Mouse (Mus musculus) cerebellum, adult 9-10 months (tissue): ENCODE results near the gene Chrm4.

Experiments
- DNase-seq: peaks from one replicate; pipeline ENCODE4 v3.0.0; 2022

Gene Chrm4

DNA sequence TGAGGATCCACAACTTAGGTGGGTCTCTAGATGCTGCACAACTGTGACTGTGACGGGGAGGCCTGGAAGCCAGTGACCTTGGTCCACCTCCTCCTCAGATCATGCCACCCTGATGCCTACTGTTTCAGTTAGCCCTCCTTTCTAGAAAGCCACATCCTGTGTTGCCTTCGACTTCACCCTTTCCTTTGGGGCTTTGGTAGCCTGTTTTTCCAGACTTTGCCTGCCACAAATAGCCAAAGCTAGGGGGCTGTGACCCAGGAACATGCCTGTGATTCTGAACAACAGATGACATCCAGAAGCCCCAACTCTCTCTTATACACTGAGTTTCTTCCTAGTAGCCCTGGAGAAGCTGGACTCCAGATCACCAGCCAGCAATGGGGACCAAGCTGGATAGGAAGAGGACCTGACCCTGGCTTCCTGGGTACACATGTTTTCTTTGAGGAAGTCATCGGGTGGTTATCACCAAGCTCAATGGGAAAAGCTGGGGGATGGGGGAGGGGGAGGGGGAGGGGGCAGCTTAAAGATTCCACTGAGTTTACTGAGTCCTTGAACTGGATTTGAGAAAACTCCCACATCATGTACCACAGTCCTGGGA is 37.7 kb downstream of the Chrm4 start:
- DNase-seq: no peak

DNA sequence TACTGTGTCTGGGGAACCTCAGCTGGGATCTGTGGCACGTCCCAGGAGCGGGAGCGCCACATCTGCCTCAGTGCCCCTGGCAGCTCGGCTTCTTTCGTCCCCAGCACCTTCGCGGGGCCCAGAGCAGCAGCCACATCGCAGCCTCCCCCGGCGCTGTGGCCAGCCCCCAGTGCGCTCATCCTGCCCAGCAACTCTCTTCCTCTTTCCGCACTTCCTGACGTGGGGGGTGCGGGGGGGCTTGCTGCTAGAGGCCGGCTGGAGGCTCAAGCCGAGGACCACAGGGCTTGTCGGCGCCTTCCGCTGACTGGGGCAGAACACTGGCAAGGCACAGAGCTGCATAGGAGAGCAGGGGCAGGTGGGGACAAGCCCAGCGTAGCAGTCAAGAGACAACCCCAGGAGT is 38.4 kb downstream of the Chrm4 start:
- DNase-seq: peak; percentile 52

- DNase-seq: no peak
Observed at GRCm38 (mm10) chr2:91966367-91966766, 39.3 kb downstream of the Chrm4 start.

GRCm38 (mm10) chr2:91967962-91968361 is 40.9 kb downstream of the Chrm4 start:
- DNase-seq: peak; percentile 41

GRCm38 (mm10) chr2:91971231-91972097 is 44.4 kb downstream of the Chrm4 start:
- peak; percentile 88 for DNase-seq

DNA sequence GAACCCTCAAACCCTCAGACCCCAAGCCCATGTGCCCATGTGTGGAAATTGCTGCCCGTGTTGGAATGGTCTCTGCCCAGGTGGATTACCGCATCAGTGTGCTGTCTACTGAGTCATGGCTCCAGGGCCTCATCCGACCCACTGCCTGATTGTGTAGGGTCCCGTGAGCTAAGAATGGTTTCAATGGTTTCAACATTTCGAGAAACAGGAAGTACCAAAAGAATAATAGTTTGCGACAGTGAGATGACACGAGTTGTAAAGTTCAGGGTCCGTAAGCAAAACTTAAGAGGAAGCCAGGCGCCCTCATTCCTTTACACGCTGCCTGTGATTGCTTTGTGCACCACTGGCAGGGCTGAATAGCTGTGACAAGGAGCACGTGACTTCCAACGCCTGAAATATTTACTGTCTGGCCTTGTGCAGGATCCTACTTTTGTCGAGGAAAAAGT is 45.1 kb downstream of the Chrm4 start:
- DNase-seq: no peak

DNA sequence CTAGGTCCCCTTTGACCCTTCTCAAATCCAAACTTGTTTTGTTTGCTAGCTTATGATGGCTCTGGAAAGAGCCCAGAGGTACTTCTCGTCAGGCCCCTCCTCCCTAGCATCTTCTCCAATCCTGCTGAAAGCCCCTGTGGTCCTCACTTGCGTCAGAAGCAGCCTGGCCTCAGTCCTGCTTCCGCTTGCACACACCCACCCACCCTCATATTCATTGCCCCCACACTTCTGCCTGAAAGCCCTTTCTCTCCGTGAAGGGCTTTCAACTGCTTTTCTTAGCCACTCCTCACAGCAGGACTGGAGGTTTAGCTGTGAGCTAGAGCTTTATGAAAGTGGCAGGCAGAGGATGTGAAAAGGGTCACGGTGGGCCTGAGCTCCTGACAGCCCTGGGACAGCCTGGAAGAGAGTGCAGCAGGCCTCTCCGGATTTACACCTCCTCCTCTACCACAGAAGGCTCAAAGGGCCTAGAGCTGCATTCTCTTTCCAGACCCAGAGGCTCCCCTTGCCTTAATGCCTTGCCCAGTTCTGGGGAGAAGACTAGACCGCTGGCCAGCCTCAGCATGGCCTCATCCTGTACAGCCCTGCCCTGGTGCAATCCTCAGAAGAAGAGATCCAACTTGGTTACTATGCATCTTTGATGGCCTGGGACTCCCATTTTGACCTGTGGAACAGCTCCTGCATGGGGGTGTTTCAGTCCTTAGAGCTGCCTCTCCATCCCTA is 46.5 kb downstream of the Chrm4 start:
- no peak for DNase-seq

DNA sequence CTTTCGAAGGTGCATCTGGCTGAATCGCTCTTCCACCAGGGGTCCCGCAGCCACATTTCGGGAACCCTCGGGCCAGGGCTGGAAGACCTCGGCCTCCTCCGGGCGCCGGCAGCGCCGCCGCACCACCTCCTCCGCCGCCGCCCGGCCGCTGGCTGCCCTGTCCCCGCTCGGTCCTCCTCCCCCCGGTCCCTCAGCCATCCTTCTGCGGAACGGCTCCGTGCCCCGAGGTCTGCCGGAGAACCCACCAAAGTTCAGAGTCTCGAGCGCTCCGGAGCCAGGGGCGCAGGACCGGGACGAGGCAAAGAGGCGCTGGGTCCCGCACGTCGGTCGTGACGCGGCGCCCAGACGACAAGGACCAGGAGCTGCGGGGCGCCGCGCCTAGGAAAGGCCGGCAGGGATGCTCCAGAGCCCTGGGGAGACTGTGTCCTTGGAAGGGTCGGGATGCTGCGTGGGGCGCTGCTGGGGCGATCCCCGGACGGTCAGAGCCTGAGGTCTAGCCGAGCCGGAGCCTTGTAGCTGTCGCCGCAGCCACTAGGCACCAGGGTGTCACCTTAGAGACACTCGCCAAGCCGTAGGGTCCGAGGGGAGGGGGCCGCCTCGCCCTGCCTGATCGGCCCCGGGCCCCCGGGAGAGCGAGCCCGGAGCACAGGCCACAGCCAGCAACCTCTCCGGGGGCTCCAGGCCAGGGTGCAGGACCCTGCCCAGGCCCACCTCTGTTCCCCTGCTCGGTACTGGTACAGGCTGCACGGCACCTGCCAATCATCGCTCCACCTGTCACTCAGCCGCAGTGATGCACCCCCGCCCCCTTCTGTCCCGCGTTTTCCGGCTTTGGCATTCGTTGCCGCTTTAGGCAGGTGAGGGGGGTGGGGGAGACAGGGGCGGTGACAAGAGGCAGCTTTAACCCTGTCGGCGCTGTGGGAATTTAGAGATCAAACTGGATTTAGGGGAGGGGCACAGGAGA is 48.8 kb downstream of the Chrm4 start, which contains the start of gene Dgkz:
TSS of gene Dgkz (minus strand) at position 284 of the 961 bp plus-strand sequence.
- peak; percentile 60 for DNase-seq

- DNase-seq: no peak
Observed at GRCm38 (mm10) chr2:91977960-91978359, 50.9 kb downstream of the Chrm4 start.
